Mouse (Mus musculus): Measurements from ENCODE around the gene Ubxn10. TPM values are rescaled to one million over a fixed set of nuclear protein-coding genes. Genes with fewer than 3 reads are reported as not detected.

The Ubxn10 gene
- polyA plus RNA-seq, 1 experiment from 2014 or later, result 1.3 TPM

DNA sequence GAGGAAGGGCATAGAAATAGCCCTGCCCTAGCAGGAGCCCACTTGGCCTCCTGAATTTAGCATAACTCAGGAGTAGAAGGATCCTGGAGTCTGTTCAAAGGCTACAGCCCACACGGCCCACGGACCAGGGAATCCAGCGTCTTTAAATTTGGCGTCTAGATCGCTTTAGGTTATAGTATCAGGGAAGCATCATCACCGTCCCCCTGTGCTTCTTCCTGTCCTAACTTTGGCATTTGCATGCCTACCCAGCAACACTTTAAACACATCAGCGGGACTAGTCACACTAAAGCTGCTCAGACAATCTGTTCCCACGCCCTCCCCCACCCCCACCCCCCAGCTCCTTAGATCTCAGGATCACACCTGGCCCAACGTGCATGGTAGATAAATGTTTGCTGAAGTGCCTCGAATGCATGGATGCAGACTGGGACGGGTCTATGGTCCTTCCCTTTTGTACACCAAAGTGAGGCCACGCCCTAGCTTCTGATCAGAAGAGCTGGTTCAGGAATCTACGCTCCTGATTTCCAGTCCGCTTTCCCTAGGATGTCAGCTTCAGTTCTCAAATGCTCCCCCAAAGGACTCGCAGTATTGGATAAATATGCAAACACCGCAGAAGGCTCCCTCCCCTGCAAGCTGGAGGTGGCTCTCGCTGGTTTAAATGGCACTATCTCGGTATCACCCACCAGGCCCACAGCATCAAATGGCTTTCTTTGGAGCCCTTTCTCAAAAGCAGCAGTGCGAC is 45.4 kb downstream of the Ubxn10 start:
- Histone ChIP-seq H3K27me3 (ENCODE audit: insufficient read depth, poor library complexity, severe bottlenecking) (peaks cover 78% of the 10 kb centered on the region), H3K4me3 (no peak overlapping the region)
- DNase-seq (ENCODE audit: low spot score), result no peak

DNA sequence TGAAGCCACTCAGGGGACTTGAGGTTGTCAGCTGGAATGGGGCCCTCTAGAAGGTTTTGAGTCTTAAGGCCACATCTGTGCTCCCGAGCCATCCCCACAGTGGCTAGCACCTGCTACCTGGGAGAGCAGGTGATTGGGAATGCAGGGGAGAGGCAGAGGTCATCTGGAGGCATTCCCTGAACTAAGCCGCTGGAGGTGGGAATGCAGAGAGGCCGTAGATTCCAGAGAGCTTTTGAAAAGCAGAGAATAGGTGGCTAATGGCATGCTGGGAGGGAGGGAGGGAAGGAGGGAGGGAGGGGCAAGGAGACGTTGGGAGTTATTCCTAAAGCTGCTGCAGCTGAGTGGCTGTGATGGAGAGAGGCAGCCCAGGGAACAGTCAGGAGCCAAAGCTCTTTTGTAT is 46.4 kb downstream of the Ubxn10 start:
- no peak overlapping the region for H3K27ac ChIP-seq
- no peaks in the 10 kb centered on the region for H3K9me3 ChIP-seq
- 4% methylated on average over 4 of the region's 4 CpGs for WGBS
- no peak overlapping the region for H3K4me3 ChIP-seq
- peaks cover 81% of the 10 kb centered on the region for H3K27me3 ChIP-seq (ENCODE audit: insufficient read depth, poor library complexity, severe bottlenecking)
- H3K4me1 ChIP-seq, result peaks cover 12% of the 10 kb centered on the region; the same call in 1 of the 2 replicates
- no peaks in the 10 kb centered on the region for H3K36me3 ChIP-seq
- DNase-seq (ENCODE audit: low spot score), result no peak

More for the DNA sequence above, 45.4 kb downstream of the Ubxn10 start:
- WGBS, result 7% methylated on average over 19 of the region's 19 CpGs
- Histone ChIP-seq H3K4me1 (peaks cover 12% of the 10 kb centered on the region; the same call in 1 of the 2 replicates), H3K9me3 (no peaks in the 10 kb centered on the region), H3K27ac (no peak overlapping the region), H3K36me3 (no peaks in the 10 kb centered on the region)

- no peak for DNase-seq (ENCODE audit: low spot score)
- WGBS, result 21% methylated on average over 3 of the region's 3 CpGs
- H3K27me3 ChIP-seq (ENCODE audit: insufficient read depth, poor library complexity, severe bottlenecking), result peaks cover 86% of the 10 kb centered on the region
These were observed 47.9 kb downstream of the Ubxn10 start for GRCm38 (mm10) chr4:138689094-138689512.

GRCm38 (mm10) chr4:138685813-138686212 is 51.2 kb downstream of the Ubxn10 start:
- H3K27ac ChIP-seq, result no peak overlapping the region
- no peak overlapping the region for H3K4me3 ChIP-seq
- WGBS, result 75% methylated on average over 6 of the region's 6 CpGs
- H3K27me3 ChIP-seq (ENCODE audit: insufficient read depth, poor library complexity, severe bottlenecking), result peaks cover 69% of the 10 kb centered on the region
- no peak for DNase-seq (ENCODE audit: low spot score)
- H3K4me1 ChIP-seq, result peaks cover 5% of the 10 kb centered on the region; the same call in 1 of the 2 replicates
- no peaks in the 10 kb centered on the region for H3K36me3 ChIP-seq
- H3K9me3 ChIP-seq, result no peaks in the 10 kb centered on the region

More at GRCm38 (mm10) chr4:138689094-138689512, 47.9 kb downstream of the Ubxn10 start:
- Histone ChIP-seq H3K9me3 (no peaks in the 10 kb centered on the region), H3K36me3 (no peaks in the 10 kb centered on the region), H3K27ac (no peak overlapping the region), H3K4me1 (peaks cover 12% of the 10 kb centered on the region; the same call in 1 of the 2 replicates), H3K4me3 (no peak overlapping the region)

DNA sequence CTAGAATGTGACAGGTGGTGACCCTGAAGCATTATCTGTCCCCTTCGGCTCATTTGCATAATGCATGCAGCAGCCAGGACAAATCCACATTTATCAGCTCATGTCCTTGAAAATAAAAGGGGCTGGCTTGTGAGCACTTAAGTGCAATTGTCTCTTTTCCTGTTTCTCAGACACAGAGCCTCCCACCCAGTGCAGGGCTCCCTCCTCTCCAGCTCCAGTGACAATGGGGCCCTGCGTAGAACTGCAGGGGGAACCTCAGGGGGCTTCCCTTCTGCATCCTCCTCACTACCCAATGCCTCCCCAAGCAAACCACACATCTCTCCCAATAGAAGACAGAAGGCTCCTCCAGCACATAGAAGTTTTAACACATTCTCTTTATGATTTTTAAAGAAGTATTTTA is 54.2 kb downstream of the Ubxn10 start:
- Histone ChIP-seq H3K4me3 (no peak overlapping the region), H3K27ac (no peak overlapping the region), H3K4me1 (no peaks in the 10 kb centered on the region), H3K9me3 (no peaks in the 10 kb centered on the region), H3K27me3 (ENCODE audit: insufficient read depth, poor library complexity, severe bottlenecking) (peaks cover 51% of the 10 kb centered on the region), H3K36me3 (no peaks in the 10 kb centered on the region)
- no peak for DNase-seq (ENCODE audit: low spot score)
- 54% methylated on average over 2 of the region's 2 CpGs for WGBS

- Histone ChIP-seq H3K36me3 (no peaks in the 10 kb centered on the region), H3K27me3 (ENCODE audit: insufficient read depth, poor library complexity, severe bottlenecking) (peaks cover 46% of the 10 kb centered on the region), H3K9me3 (no peaks in the 10 kb centered on the region), H3K4me3 (no peak overlapping the region), H3K27ac (no peak overlapping the region), H3K4me1 (no peaks in the 10 kb centered on the region)
- no peak for DNase-seq (ENCODE audit: low spot score)
- 71% methylated on average over 4 of the region's 4 CpGs for WGBS
These were observed 56.8 kb downstream of the Ubxn10 start for GRCm38 (mm10) chr4:138680124-138680523.

GRCm38 (mm10) chr4:138677579-138677978 is 59.4 kb downstream of the Ubxn10 start:
- Histone ChIP-seq H3K4me1 (no peaks in the 10 kb centered on the region), H3K9me3 (no peaks in the 10 kb centered on the region), H3K36me3 (no peaks in the 10 kb centered on the region), H3K27ac (no peak overlapping the region), H3K27me3 (ENCODE audit: insufficient read depth, poor library complexity, severe bottlenecking) (peaks cover 37% of the 10 kb centered on the region), H3K4me3 (no peak overlapping the region)
- WGBS, result 23% methylated on average over 16 of the region's 16 CpGs
- no peak for DNase-seq (ENCODE audit: low spot score)

DNA sequence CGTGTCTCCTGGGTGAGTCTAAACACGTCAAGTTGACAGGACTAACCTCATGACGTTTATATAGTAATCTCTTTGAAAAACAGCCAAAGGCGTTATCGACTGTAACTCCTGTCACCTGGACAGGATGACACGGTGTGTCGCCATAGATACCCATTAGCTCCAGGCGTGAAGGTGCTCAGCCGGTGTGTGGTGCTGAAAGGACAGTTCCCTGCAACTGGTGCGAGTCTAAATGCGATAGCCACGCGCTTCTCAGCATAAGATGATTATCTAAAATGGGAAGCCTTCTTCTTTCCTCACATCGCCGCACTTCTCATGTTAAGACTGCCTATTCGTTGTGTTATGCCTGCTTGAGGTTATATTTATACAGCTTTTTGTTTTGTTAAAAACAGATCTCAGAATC is 60.5 kb downstream of the Ubxn10 start:
- WGBS, result 10% methylated on average over 16 of the region's 16 CpGs
- DNase-seq (ENCODE audit: low spot score), result no peak
- no peaks in the 10 kb centered on the region for H3K4me1 ChIP-seq
- H3K9me3 ChIP-seq, result no peaks in the 10 kb centered on the region
- no peak overlapping the region for H3K4me3 ChIP-seq
- no peak overlapping the region for H3K27ac ChIP-seq
- H3K27me3 ChIP-seq (ENCODE audit: insufficient read depth, poor library complexity, severe bottlenecking), result peaks cover 36% of the 10 kb centered on the region
- no peaks in the 10 kb centered on the region for H3K36me3 ChIP-seq

- no peak overlapping the region for H3K4me3 ChIP-seq
- no peaks in the 10 kb centered on the region for H3K4me1 ChIP-seq
- H3K36me3 ChIP-seq, result no peaks in the 10 kb centered on the region
- H3K27ac ChIP-seq, result no peak overlapping the region
- H3K9me3 ChIP-seq, result no peaks in the 10 kb centered on the region
- DNase-seq (ENCODE audit: low spot score), result no peak
- 65% methylated on average over 4 of the region's 4 CpGs for WGBS
- H3K27me3 ChIP-seq (ENCODE audit: insufficient read depth, poor library complexity, severe bottlenecking), result peaks cover 34% of the 10 kb centered on the region; the same call in 1 of the 2 replicates
These were observed 64.8 kb downstream of the Ubxn10 start for GRCm38 (mm10) chr4:138672160-138672559.

DNA sequence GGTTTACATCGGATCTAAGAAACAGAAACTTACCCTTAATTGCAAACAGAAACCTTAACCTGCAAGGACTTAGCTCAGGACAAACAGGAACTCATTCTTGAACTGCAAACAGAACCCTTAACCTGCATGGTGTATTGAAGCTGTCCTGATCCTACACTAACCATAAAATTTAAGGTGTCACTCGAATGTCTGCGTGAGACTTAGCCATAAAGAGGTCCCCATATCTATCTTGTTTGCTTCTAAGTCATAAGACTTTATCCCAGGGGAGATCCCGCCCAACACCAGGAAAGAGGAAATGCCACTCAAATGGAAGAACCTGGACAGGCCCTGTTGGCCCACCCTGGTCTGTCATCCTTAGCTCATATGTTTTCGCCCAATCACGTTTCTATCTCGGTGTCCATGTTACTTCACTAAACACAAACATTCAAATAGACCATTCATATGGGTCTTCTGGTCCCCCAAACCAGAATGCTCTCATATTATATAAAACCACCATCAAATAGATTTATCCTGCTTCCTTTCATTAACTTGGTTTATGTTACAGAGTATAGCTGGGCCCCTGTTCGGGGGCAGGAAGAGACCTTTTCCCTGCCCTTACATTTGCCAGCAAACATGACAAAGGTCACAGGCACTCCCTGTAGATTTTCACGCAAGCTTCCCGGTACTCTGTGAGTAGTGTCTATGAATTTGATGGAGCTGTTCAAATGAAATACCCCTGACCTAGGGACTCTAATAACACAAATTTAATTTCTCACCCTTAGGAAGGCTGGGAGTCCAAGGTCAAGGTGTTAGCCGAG is 66.7 kb downstream of the Ubxn10 start:
- no peaks in the 10 kb centered on the region for H3K9me3 ChIP-seq
- H3K4me1 ChIP-seq, result no peaks in the 10 kb centered on the region
- H3K27ac ChIP-seq, result no peak overlapping the region
- WGBS, result 78% methylated on average over 11 of the region's 11 CpGs
- no peak overlapping the region for H3K4me3 ChIP-seq
- no peaks in the 10 kb centered on the region for H3K36me3 ChIP-seq
- H3K27me3 ChIP-seq (ENCODE audit: insufficient read depth, poor library complexity, severe bottlenecking), result peaks cover 32% of the 10 kb centered on the region; the same call in 1 of the 2 replicates
- no peak for DNase-seq (ENCODE audit: low spot score)

DNA sequence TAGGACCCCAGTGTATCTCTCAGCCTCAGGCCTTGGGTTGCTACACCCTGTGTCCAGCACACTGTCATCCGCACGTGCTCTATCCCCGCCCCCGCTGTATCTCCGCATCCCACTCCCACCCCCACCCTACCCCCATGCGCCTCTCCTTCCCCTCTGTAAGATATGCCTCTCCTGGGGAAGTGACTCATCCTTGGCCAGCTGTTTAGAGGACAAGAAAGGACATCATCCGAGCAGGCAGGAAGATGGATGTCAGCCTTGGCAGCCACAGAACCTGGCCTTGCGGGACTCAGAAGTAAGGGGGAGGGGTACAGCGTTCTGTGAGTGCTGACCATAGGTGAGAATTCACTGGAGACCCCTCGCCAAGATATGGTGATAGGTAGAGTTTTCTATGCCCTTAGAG is 70.4 kb downstream of the Ubxn10 start:
- H3K27ac ChIP-seq, result no peak overlapping the region
- no peaks in the 10 kb centered on the region for H3K4me1 ChIP-seq
- no peaks in the 10 kb centered on the region for H3K36me3 ChIP-seq
- 56% methylated on average over 10 of the region's 10 CpGs for WGBS
- no peak for DNase-seq (ENCODE audit: low spot score)
- no peak overlapping the region for H3K4me3 ChIP-seq
- H3K9me3 ChIP-seq, result no peaks in the 10 kb centered on the region
- H3K27me3 ChIP-seq (ENCODE audit: insufficient read depth, poor library complexity, severe bottlenecking), result peaks cover 27% of the 10 kb centered on the region; the same call in 1 of the 2 replicates

DNA sequence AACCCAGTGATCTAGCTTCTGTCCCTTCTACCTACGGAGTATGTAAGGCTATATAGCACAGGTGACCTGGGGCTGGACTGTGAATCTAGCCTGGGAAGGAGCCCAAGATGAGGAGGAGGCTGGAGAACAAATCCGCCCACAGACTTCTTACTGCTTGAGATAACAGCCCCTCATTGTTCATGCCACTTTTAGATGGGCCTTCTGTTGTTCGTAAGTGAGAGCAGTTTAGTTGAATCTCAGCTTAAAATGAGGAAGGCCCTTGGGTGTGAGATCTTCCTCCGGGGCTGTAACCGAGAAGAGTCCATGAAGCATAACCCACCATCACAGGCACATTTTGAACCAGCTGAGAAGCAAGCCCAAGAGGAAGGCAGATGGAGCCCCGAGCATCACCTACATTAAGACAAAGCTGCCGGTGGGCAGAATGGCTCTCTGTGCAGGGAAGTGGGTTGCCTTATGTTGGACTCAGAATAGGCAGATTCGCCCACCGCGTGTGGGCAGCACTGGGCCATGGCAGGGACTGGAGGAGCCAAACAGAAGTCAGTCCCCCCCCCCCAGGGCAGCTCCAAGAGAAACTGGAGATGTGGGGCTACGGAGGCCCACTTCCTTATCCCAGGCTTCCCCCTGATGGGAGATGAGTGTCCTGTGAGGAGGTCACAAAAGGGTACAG is 76.9 kb downstream of the Ubxn10 start:
- Histone ChIP-seq H3K4me3 (no peak overlapping the region), H3K36me3 (no peaks in the 10 kb centered on the region), H3K9me3 (no peaks in the 10 kb centered on the region), H3K27me3 (ENCODE audit: insufficient read depth, poor library complexity, severe bottlenecking) (peaks cover 7% of the 10 kb centered on the region; the same call in 1 of the 2 replicates), H3K4me1 (no peaks in the 10 kb centered on the region), H3K27ac (no peak overlapping the region)
- no peak for DNase-seq (ENCODE audit: low spot score)
- 75% methylated on average over 11 of the region's 11 CpGs for WGBS

All from heart, embryonic 10.5 days (tissue).